Mouse (Mus musculus): ENCODE data around the gene Hagh. TPM values are rescaled to one million over a fixed set of nuclear protein-coding genes. Genes with fewer than 3 reads are reported as not detected.
A peak's percentile ranks its signal among the peaks of the same experiment; 100 is the strongest.

Hagh gene
- polyA plus RNA-seq (2015; fragmentation: Nextera tagmentation; extraction: Ambion mirVana): 27.6 and 28.0 TPM in 2 replicates

GRCm38 (mm10) chr17:24839842-24840241 is at the start of gene Hagh:
TSS of gene Hagh (plus strand) at chr17:24840143.
- no peak within 1 kb of the TSS for H3K4me3 ChIP-seq
- no peak within 1 kb of the TSS for H3K4me2 ChIP-seq (replicated peaks)
- 64% methylated on average over 8 of the region's 8 CpGs for WGBS
- H3K9ac ChIP-seq: no peak within 1 kb of the TSS
- no peaks in the 10 kb centered on the region for H3K9me3 ChIP-seq
- H3K27ac ChIP-seq: no peak within 1 kb of the TSS
- no peaks in the 10 kb centered on the region for H3K36me3 ChIP-seq
- H3K27me3 ChIP-seq: peaks cover 25% of the 10 kb centered on the region
- ATAC-seq (ENCODE audit: low FRiP score, low read depth): no peak
- H3K4me1 ChIP-seq: no peaks in the 10 kb centered on the region

GRCm38 (mm10) chr17:24792190-24792589 is 47.8 kb upstream of the Hagh start:
- ATAC-seq (ENCODE audit: low FRiP score, low read depth): no peak
- Histone ChIP-seq H3K27ac (no peak overlapping the region), H3K9ac (no peak overlapping the region), H3K36me3 (no peaks in the 10 kb centered on the region), H3K4me2 (replicated peaks) (no peak overlapping the region), H3K27me3 (no peaks in the 10 kb centered on the region), H3K4me3 (no peak overlapping the region), H3K4me1 (no peaks in the 10 kb centered on the region), H3K9me3 (no peaks in the 10 kb centered on the region)
- 61% methylated on average over 8 of the region's 8 CpGs for WGBS

GRCm38 (mm10) chr17:24794791-24795190 is 45.2 kb upstream of the Hagh start:
- no peak overlapping the region for H3K4me3 ChIP-seq
- H3K4me1 ChIP-seq: no peaks in the 10 kb centered on the region
- no peaks in the 10 kb centered on the region for H3K27me3 ChIP-seq
- H3K4me2 ChIP-seq (replicated peaks): no peak overlapping the region
- 61% methylated on average over 12 of the region's 12 CpGs for WGBS
- H3K36me3 ChIP-seq: no peaks in the 10 kb centered on the region
- H3K27ac ChIP-seq: no peak overlapping the region
- H3K9ac ChIP-seq: no peak overlapping the region
- no peak for ATAC-seq (ENCODE audit: low FRiP score, low read depth)
- H3K9me3 ChIP-seq: no peaks in the 10 kb centered on the region

- no peaks in the 10 kb centered on the region for H3K9me3 ChIP-seq
- no peak overlapping the region for H3K4me3 ChIP-seq
- H3K36me3 ChIP-seq: no peaks in the 10 kb centered on the region
- no peak for ATAC-seq (ENCODE audit: low FRiP score, low read depth)
- no peaks in the 10 kb centered on the region for H3K4me1 ChIP-seq
- no peaks in the 10 kb centered on the region for H3K27me3 ChIP-seq
- no peak overlapping the region for H3K4me2 ChIP-seq (replicated peaks)
- H3K27ac ChIP-seq: no peak overlapping the region
- no peak overlapping the region for H3K9ac ChIP-seq
- WGBS: 78% methylated on average over 3 of the region's 3 CpGs
Observed at GRCm38 (mm10) chr17:24796969-24797368, 43.0 kb upstream of the Hagh start.

DNA sequence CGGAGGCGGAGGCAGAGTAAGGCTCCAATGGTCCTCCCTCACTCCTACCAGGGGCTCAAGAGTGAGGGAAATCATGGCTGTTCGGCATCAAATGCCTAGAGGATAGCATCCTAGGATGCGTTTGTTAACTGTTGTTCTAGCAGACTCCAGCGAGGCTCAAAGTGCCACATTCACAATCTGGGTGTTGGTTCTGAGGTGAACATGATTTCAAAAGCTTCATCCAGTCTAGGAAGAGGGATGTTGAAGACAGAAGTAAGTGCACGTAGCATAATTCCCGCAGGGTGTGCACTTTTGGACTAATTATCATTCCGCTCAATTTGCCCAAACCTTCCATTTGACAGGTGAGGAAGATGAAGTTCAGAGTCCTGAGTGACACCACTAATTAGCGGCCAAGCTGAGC is 41.7 kb upstream of the Hagh start:
- no peaks in the 10 kb centered on the region for H3K4me1 ChIP-seq
- H3K9me3 ChIP-seq: no peaks in the 10 kb centered on the region
- ATAC-seq (ENCODE audit: low FRiP score, low read depth): no peak
- H3K36me3 ChIP-seq: no peaks in the 10 kb centered on the region
- 49% methylated on average over 9 of the region's 9 CpGs for WGBS
- no peak overlapping the region for H3K9ac ChIP-seq
- H3K4me3 ChIP-seq: no peak overlapping the region
- no peak overlapping the region for H3K27ac ChIP-seq
- no peaks in the 10 kb centered on the region for H3K27me3 ChIP-seq
- H3K4me2 ChIP-seq (replicated peaks): no peak overlapping the region

GRCm38 (mm10) chr17:24799476-24799875 is 40.5 kb upstream of the Hagh start:
- Histone ChIP-seq H3K9ac (no peak overlapping the region), H3K4me3 (no peak overlapping the region), H3K4me2 (replicated peaks) (no peak overlapping the region), H3K27me3 (peaks cover 7% of the 10 kb centered on the region), H3K36me3 (no peaks in the 10 kb centered on the region), H3K4me1 (peaks cover 1% of the 10 kb centered on the region; the same call in 1 of the 2 replicates), H3K27ac (no peak overlapping the region), H3K9me3 (no peaks in the 10 kb centered on the region)
- ATAC-seq (ENCODE audit: low FRiP score, low read depth): no peak
- 87% methylated on average over 4 of the region's 4 CpGs for WGBS

GRCm38 (mm10) chr17:24800524-24800923 is 39.4 kb upstream of the Hagh start:
- WGBS: 46% methylated on average over 3 of the region's 3 CpGs
- Histone ChIP-seq H3K4me3 (no peak overlapping the region), H3K27me3 (peaks cover 17% of the 10 kb centered on the region), H3K36me3 (no peaks in the 10 kb centered on the region), H3K9ac (no peak overlapping the region), H3K4me1 (peaks cover 3% of the 10 kb centered on the region; the same call in 1 of the 2 replicates), H3K4me2 (replicated peaks) (no peak overlapping the region), H3K9me3 (no peaks in the 10 kb centered on the region), H3K27ac (no peak overlapping the region)
- no peak for ATAC-seq (ENCODE audit: low FRiP score, low read depth)

DNA sequence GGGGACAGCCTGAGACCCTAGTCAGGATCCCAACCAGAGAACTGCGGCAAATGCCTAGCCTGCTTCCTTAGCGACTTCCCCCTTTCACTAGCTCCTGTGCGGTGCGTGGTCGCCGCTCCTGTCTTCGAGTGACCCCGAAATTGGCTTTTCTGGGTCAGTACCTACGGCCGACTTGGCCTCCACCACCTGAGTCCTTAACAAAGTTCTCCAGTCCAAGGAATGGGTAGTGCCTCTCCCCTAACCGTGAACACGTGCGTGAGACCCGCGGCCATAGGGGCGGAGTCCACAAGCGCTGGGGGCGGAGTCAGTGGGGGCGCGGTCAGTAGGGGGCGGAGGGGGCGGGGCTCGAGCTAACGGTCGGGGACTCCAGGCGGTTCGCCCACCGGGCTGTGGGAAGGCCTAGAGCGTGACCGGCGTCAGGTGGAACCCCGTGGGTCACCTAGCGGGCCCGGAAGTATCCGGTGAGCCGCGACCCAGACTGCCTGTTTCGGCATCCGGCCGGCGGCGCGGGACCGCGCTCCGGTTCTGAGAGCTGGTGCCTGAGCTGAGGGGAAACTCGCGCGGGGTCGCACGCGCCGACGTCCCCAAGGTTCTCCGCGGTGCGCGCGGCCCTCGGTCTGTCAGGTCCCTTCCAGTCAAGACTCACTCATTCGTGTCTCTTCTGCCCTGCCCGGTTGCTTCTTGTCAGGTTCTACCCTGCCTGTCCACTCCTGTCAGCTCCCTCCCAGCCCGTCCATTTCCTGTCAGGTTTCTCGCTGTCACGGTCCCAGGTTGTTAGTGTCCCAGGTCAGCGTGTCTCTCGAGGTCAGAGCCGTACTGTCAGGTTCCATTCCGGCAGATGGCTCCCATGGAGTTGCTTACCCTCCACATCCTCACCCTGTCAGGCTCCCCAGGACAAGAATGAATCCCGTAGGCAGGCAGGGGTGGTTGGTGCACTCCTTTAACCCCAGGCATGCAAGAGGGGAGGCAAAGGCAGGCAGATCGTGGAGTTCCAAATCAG is 35.7 kb upstream of the Hagh start, which contains the start of gene Meiob:
TSS of gene Meiob (plus strand) at position 338 of the 1,000 bp plus-strand sequence.
- Histone ChIP-seq H3K9ac (peak within 1 kb of the TSS; percentile 76), H3K27me3 (peaks cover 40% of the 10 kb centered on the region), H3K4me1 (peaks cover 3% of the 10 kb centered on the region; the same call in 1 of the 2 replicates), H3K36me3 (no peaks in the 10 kb centered on the region), H3K4me2 (replicated peaks) (peak within 1 kb of the TSS; percentile 85), H3K9me3 (no peaks in the 10 kb centered on the region), H3K27ac (no peak within 1 kb of the TSS), H3K4me3 (peak within 1 kb of the TSS; percentile 64)
- under 1% methylated on average over 71 of the region's 71 CpGs for WGBS
- ATAC-seq (ENCODE audit: low FRiP score, low read depth): peak; percentile 93

DNA sequence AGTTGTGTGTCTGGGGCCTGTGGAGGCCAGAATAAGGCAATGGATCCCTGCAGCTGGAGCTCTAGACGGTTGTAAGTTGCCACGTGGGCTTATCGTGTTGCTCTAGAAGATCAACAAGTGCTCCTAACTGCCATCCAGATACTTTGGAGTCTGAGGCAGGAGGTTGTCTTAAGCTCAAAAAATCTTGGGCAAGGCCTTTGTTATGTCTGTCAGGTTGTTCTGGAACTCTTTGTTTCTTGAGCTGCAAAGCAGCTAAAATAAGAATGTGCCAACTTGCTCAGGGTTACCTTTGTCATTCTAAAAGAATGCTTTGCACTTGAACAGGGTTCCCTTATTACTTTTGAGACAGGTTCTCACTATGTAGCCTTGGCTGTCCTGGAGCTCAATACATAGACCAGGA is 28.7 kb upstream of the Hagh start:
- Histone ChIP-seq H3K4me2 (replicated peaks) (no peak overlapping the region), H3K27me3 (peaks cover 16% of the 10 kb centered on the region), H3K36me3 (no peaks in the 10 kb centered on the region), H3K9ac (no peak overlapping the region), H3K4me1 (no peaks in the 10 kb centered on the region), H3K9me3 (no peaks in the 10 kb centered on the region), H3K4me3 (no peak overlapping the region), H3K27ac (no peak overlapping the region)
- ATAC-seq (ENCODE audit: low FRiP score, low read depth): no peak
- WGBS: 74% methylated on average over 3 of the region's 3 CpGs

GRCm38 (mm10) chr17:24812215-24812614 is 27.7 kb upstream of the Hagh start:
- H3K27ac ChIP-seq: no peak overlapping the region
- no peaks in the 10 kb centered on the region for H3K36me3 ChIP-seq
- H3K4me3 ChIP-seq: no peak overlapping the region
- peaks cover 8% of the 10 kb centered on the region for H3K27me3 ChIP-seq
- ATAC-seq (ENCODE audit: low FRiP score, low read depth): no peak
- H3K9me3 ChIP-seq: no peaks in the 10 kb centered on the region
- no peak overlapping the region for H3K9ac ChIP-seq
- 48% methylated on average over 2 of the region's 2 CpGs for WGBS
- no peaks in the 10 kb centered on the region for H3K4me1 ChIP-seq
- no peak overlapping the region for H3K4me2 ChIP-seq (replicated peaks)

GRCm38 (mm10) chr17:24815256-24815655 is 24.7 kb upstream of the Hagh start:
- H3K9me3 ChIP-seq: no peaks in the 10 kb centered on the region
- no peaks in the 10 kb centered on the region for H3K36me3 ChIP-seq
- no peak overlapping the region for H3K9ac ChIP-seq
- H3K27me3 ChIP-seq: no peaks in the 10 kb centered on the region
- ATAC-seq (ENCODE audit: low FRiP score, low read depth): no peak
- no peak overlapping the region for H3K27ac ChIP-seq
- no peak overlapping the region for H3K4me2 ChIP-seq (replicated peaks)
- H3K4me1 ChIP-seq: no peaks in the 10 kb centered on the region
- no peak overlapping the region for H3K4me3 ChIP-seq
- 85% methylated on average over 5 of the region's 5 CpGs for WGBS

DNA sequence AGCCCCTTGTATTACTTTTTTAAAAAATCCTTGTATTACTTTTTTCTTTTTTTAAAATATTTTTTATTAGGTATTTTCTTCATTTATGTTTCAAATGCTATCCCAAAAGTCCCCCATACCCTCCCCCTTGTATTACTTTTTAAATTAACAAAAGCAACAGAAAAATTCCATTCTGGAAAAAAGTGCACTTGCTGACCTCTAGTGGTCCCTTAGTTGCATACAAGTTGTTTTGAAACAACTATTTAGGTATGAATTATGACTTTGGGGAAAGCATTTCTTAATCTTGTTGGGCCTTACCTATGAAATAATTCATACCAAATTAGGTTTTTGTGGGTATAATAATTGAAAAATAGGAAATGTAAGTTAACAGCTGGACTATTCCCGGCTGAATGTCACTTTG is 22.4 kb upstream of the Hagh start:
- Histone ChIP-seq H3K9me3 (no peaks in the 10 kb centered on the region), H3K4me3 (no peak overlapping the region), H3K36me3 (no peaks in the 10 kb centered on the region), H3K27ac (no peak overlapping the region), H3K9ac (no peak overlapping the region), H3K4me1 (no peaks in the 10 kb centered on the region), H3K4me2 (replicated peaks) (no peak overlapping the region), H3K27me3 (no peaks in the 10 kb centered on the region)
- WGBS: 54% methylated on average over 1 of the region's 1 CpGs
- ATAC-seq (ENCODE audit: low FRiP score, low read depth): no peak

Measured in limb, embryonic 13.5 days (tissue).